Mouse (Mus musculus) embryonic facial prominence, embryonic 12.5 days (tissue): ENCODE results near the gene Ptger1. TPM values are rescaled to one million over a fixed set of nuclear protein-coding genes. Genes with fewer than 3 reads are reported as not detected.

Experiments used
- ATAC-seq: fragments of 200-750 bp; cut with Nextera tagmentation; 2 replicates; pipeline ENCODE4 v1.8.0; 2017; ENCODE audit not compliant: insufficient number of reproducible peaks, insufficient read depth, low FRiP score, low TSS enrichment
- H3K27ac ChIP-seq: fragments of 300-500 bp; sonication (generic); 2 replicates; pipeline ENCODE4 v1.5.1; 2016; ENCODE audit warnings: mild to moderate bottlenecking
- H3K27me3 ChIP-seq: fragments of 300-500 bp; sonication (generic); 2 replicates; pipeline ENCODE4 v1.6.1; 2016; ENCODE audit warnings: mild to moderate bottlenecking, moderate library complexity
- H3K36me3 ChIP-seq: fragments of 300-500 bp; sonication (generic); 2 replicates; pipeline ENCODE4 v1.6.1; 2016; ENCODE audit warnings: mild to moderate bottlenecking
- H3K4me1 ChIP-seq: fragments of 300-500 bp; sonication (generic); 2 replicates; pipeline ENCODE4 v1.6.1; 2016
- H3K4me2 ChIP-seq: fragments of 300-500 bp; sonication (generic); replicated peaks from 2 replicates; pipeline ENCODE4 v1.6.1; 2016; ENCODE audit warnings: mild to moderate bottlenecking, moderate library complexity
- H3K4me3 ChIP-seq: fragments of 300-500 bp; sonication (generic); 2 replicates; pipeline ENCODE4 v1.5.1; 2016; ENCODE audit warnings: mild to moderate bottlenecking
- H3K9ac ChIP-seq: fragments of 300-500 bp; sonication (generic); 2 replicates; pipeline ENCODE4 v1.6.1; 2016; ENCODE audit warnings: mild to moderate bottlenecking, moderate library complexity
- H3K9me3 ChIP-seq: fragments of 300-500 bp; sonication (generic); 2 replicates; pipeline ENCODE4 v1.6.1; 2016; ENCODE audit warnings: mild to moderate bottlenecking, moderate library complexity
- WGBS: fragments of 180-500 bp; shearing (Covaris S2); methylation state at CpG from one replicate; pipeline ENCODE4 v1.1.7; 2016; 5-methylcytosine and 5-hydroxymethylcytosine counted together
- polyA plus RNA-seq: library from polyadenylated mRNA; unstranded; fragments of >200 nt; fragmentation: Nextera tagmentation; extraction: Ambion mirVana; gene quantifications from 2 replicates; pipeline ENCODE4 v1.2.1, GENCODE M21; 2016

Gene Ptger1
- polyA plus RNA-seq, 1 experiment from 2014 or later: 1.1 TPM

- peak; percentile 78 for ATAC-seq
- Histone ChIP-seq H3K27me3 (no peaks in the 10 kb centered on the region), H3K9me3 (no peaks in the 10 kb centered on the region), H3K4me3 (peak within 1 kb of the TSS; percentile 87), H3K9ac (peak within 1 kb of the TSS; percentile 92), H3K4me2 (peak within 1 kb of the TSS; percentile 95), H3K4me1 (peaks cover 30% of the 10 kb centered on the region), H3K36me3 (no peaks in the 10 kb centered on the region), H3K27ac (peak within 1 kb of the TSS; percentile 86)
- under 1% methylated on average over 79 of the region's 85 CpGs for WGBS
Observed at GRCm38 (mm10) chr8:83698661-83699453, 32.4 kb downstream of the Ptger1 start, which contains the start of gene Pkn1. Gene Pkn1, minus strand, starts transcription at chr8:83699179.

DNA sequence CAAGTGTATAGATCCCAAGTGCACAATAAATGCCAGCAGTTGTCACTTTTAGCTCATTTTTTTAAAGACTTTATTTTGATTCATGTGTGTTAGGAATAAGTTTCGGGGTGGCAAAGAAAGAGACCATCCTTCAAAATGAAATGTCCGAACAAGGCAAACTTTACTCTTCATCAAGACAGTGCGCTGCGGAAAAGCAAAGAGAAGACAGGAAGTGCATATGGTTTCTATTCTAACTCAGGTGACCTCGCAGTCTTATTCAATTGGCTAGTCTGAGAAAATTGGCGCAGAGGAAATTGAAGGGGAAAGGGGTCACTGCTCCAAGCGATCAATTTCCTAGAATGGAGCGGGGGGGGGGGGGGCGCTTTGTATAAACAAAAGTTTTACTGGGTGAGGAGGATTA lies 33.1 kb downstream of the Ptger1 start:
- peak overlapping the region; percentile 87 for H3K4me3 ChIP-seq
- WGBS: 7% methylated on average over 9 of the region's 9 CpGs
- peak overlapping the region; percentile 95 for H3K4me2 ChIP-seq
- peaks cover 30% of the 10 kb centered on the region for H3K4me1 ChIP-seq
- H3K36me3 ChIP-seq: no peaks in the 10 kb centered on the region
- ATAC-seq: no peak
- H3K27ac ChIP-seq: peak overlapping the region; percentile 86
- H3K9ac ChIP-seq: peak overlapping the region; percentile 92
- no peaks in the 10 kb centered on the region for H3K9me3 ChIP-seq
- H3K27me3 ChIP-seq: no peaks in the 10 kb centered on the region

DNA sequence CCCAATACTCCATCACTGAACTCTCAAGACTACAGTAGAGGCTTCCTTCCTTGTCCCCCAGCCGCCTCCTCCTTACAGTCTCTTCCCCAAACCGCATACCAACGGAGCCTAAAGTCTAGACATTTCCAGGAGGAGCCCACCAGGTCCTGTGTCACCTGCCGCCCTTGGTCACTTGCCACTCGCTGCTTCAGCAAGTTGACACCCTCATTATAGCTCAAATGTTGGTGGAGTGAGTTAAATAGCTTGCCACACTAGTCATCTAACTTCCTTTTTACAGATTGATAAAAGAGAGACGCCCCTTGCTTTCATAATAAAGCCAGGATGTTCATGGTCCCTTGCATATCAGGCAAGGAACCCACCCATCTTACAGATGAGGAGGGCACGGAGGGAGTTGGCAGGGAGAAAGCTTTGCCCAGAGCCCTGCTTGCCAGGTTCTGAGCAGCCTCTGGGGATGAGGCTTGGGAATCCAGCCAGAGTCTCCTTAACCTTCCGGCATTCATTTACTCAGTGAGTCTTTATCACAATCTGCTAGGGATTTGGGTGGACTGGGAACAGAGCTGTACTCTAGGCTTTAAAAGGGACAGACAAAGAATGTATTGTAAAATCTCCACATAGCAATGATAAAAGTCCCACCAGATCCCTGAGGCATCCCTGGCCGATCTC lies 34.1 kb downstream of the Ptger1 start:
- ATAC-seq: no peak
- H3K27ac ChIP-seq: peak overlapping the region; percentile 63
- H3K36me3 ChIP-seq: no peaks in the 10 kb centered on the region
- H3K4me3 ChIP-seq: no peak overlapping the region
- peaks cover 30% of the 10 kb centered on the region for H3K4me1 ChIP-seq
- peak overlapping the region; percentile 95; the same call in 1 of the 2 replicates for H3K4me2 ChIP-seq
- H3K9ac ChIP-seq: no peak overlapping the region
- WGBS: 51% methylated on average over 9 of the region's 9 CpGs
- H3K27me3 ChIP-seq: no peaks in the 10 kb centered on the region
- no peaks in the 10 kb centered on the region for H3K9me3 ChIP-seq

DNA sequence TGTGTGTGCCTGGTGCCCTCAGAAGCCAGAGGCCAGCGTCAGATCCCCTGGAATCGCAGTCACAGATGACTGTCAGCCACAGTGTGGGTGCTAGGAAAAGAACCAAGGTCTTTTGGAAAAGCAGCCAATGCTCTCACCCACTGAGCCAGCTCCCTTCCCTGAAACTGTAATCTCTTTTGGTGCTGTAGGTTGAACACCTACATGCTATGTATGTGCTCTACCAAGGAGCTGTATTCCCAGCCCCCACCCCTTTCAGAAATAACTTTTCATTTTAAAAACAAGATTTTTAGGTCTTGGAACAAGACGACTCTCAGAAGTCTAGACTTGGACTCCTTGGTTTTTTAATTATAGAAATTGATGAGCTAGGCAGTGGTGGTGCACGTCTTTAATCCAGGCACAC lies 36.9 kb downstream of the Ptger1 start:
- Histone ChIP-seq H3K9ac (no peak overlapping the region), H3K27me3 (no peaks in the 10 kb centered on the region), H3K9me3 (no peaks in the 10 kb centered on the region), H3K36me3 (no peaks in the 10 kb centered on the region), H3K4me3 (no peak overlapping the region), H3K27ac (no peak overlapping the region), H3K4me2 (no peak overlapping the region), H3K4me1 (peaks cover 16% of the 10 kb centered on the region)
- no peak for ATAC-seq
- WGBS: 85% methylated on average over 4 of the region's 4 CpGs

DNA sequence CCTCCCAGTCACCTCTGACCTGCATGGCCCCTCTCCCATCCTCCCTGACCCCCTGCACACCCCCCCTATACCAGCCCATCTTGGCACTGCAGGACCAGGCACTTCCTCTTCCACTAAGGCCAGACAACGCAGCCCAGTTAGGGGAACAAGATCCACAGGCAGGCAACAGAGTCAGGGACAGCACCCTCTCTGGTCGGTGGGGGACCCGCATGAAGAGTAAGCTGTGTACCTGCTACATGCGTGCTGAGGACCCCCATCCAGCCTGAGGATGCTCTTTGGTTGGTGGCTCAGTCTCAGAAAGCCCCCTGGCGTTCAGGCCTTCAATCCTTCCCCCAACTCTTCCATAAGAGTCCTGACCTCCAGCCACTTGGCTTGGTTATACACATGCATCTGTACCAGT lies 39.9 kb downstream of the Ptger1 start:
- H3K9ac ChIP-seq: no peak overlapping the region
- no peaks in the 10 kb centered on the region for H3K27me3 ChIP-seq
- H3K27ac ChIP-seq: no peak overlapping the region
- H3K4me3 ChIP-seq: no peak overlapping the region
- no peak overlapping the region for H3K4me2 ChIP-seq
- no peak for ATAC-seq
- no peaks in the 10 kb centered on the region for H3K4me1 ChIP-seq
- no peaks in the 10 kb centered on the region for H3K9me3 ChIP-seq
- H3K36me3 ChIP-seq: no peaks in the 10 kb centered on the region
- 60% methylated on average over 5 of the region's 5 CpGs for WGBS

GRCm38 (mm10) chr8:83707554-83707953 lies 41.1 kb downstream of the Ptger1 start:
- H3K27ac ChIP-seq: no peak overlapping the region
- H3K36me3 ChIP-seq: no peaks in the 10 kb centered on the region
- H3K27me3 ChIP-seq: no peaks in the 10 kb centered on the region
- 80% methylated on average over 8 of the region's 8 CpGs for WGBS
- no peak overlapping the region for H3K4me3 ChIP-seq
- no peaks in the 10 kb centered on the region for H3K9me3 ChIP-seq
- H3K4me2 ChIP-seq: no peak overlapping the region
- no peak overlapping the region for H3K9ac ChIP-seq
- no peak for ATAC-seq
- no peaks in the 10 kb centered on the region for H3K4me1 ChIP-seq

DNA sequence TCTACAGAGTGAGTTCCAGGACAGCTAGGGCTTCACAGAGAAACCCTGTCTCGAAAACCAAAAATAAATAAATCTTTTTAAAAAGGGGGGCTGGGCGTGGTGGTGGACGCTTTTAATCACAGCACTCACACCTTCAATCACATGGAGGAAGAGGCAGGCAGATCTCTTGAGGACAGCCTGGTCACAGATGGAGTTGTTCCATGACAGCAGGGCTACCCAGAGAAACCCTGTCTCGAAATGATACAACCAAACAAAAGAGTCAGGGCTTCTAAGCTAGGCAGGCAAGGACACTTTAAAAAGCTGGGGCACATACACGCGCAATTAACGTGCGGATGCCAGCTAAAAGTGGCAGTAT lies 48.2 kb downstream of the Ptger1 start:
- 18% methylated on average over 8 of the region's 8 CpGs for WGBS
- H3K9ac ChIP-seq: no peak overlapping the region
- peak overlapping the region; percentile 83 for H3K4me2 ChIP-seq
- no peaks in the 10 kb centered on the region for H3K9me3 ChIP-seq
- no peak; the same call in 1 of the 2 replicates for ATAC-seq
- no peaks in the 10 kb centered on the region for H3K27me3 ChIP-seq
- H3K27ac ChIP-seq: no peak overlapping the region
- H3K4me1 ChIP-seq: peaks cover 15% of the 10 kb centered on the region
- peak overlapping the region; percentile 68 for H3K4me3 ChIP-seq
- peaks cover 5% of the 10 kb centered on the region for H3K36me3 ChIP-seq

- H3K9ac ChIP-seq: peak within 1 kb of the TSS; percentile 77
- peak within 1 kb of the TSS; percentile 68 for H3K4me3 ChIP-seq
- H3K4me1 ChIP-seq: peaks cover 15% of the 10 kb centered on the region
- whole genome bisulfite sequencing: under 1% methylated on average over 63 of the region's 63 CpGs
- H3K4me2 ChIP-seq: peak within 1 kb of the TSS; percentile 83
- ATAC-seq: peak; percentile 100
- H3K27me3 ChIP-seq: no peaks in the 10 kb centered on the region
- peaks cover 10% of the 10 kb centered on the region for H3K36me3 ChIP-seq
- no peaks in the 10 kb centered on the region for H3K9me3 ChIP-seq
- H3K27ac ChIP-seq: peak within 1 kb of the TSS; percentile 89
Observed at GRCm38 (mm10) chr8:83715031-83715690, 48.7 kb downstream of the Ptger1 start, which contains the start of gene Ddx39. Gene Ddx39, plus strand, starts transcription at chr8:83715177.

DNA sequence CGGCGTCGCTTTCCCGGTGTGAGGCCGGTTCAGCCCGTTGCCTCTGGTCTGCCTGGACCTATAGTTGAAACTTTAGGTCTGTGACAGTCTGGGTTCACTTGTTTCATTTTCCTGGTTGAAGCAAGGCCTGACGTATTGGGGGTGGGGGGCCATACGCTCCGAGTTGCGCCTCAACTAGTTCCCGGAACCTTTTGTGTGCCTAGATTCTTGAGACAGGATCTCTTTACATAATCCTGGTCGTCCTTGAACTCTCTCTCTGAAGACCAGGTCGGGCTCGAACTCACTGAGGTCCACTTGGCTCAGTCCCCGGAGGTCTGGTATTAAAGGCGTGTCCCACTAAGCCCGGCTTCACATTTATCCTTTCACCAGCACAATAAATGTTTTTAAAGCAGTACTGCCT lies 49.3 kb downstream of the Ptger1 start:
- no peaks in the 10 kb centered on the region for H3K27me3 ChIP-seq
- H3K4me3 ChIP-seq: peak overlapping the region; percentile 68
- no peaks in the 10 kb centered on the region for H3K9me3 ChIP-seq
- peaks cover 15% of the 10 kb centered on the region for H3K4me1 ChIP-seq
- peak overlapping the region; percentile 77 for H3K9ac ChIP-seq
- under 1% methylated on average over 17 of the region's 17 CpGs for WGBS
- H3K36me3 ChIP-seq: peaks cover 16% of the 10 kb centered on the region
- H3K4me2 ChIP-seq: peak overlapping the region; percentile 83
- peak overlapping the region; percentile 89 for H3K27ac ChIP-seq
- no peak for ATAC-seq

- Histone ChIP-seq H3K27me3 (no peaks in the 10 kb centered on the region), H3K36me3 (peaks cover 24% of the 10 kb centered on the region), H3K4me1 (peaks cover 15% of the 10 kb centered on the region), H3K9ac (peak overlapping the region; percentile 77; the same call in 1 of the 2 replicates), H3K4me2 (peak overlapping the region; percentile 83), H3K9me3 (no peaks in the 10 kb centered on the region), H3K4me3 (peak overlapping the region; percentile 68), H3K27ac (no peak overlapping the region)
- WGBS: 76% methylated on average over 2 of the region's 2 CpGs
- no peak for ATAC-seq
Observed at GRCm38 (mm10) chr8:83716563-83716962, 50.1 kb downstream of the Ptger1 start.

DNA sequence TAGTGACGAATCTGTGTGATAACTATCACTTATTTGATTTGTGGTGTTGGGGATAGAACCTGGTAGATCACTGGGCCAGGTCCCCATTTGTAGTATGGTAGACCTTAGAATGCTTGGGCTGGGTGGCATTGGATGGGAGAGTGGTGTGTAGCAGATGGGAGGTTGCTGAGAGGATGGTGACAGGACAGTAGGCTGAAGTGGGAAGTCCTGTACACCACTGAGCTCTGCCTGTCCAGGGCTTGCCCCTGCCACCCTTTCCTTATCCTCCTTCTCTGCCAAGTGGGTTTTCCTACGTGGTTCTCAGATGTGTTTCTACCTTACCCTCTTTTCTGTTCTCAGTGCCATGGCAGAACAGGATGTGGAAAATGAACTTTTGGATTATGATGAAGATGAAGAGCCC lies 52.6 kb downstream of the Ptger1 start:
- Histone ChIP-seq H3K4me3 (no peak overlapping the region), H3K27me3 (no peaks in the 10 kb centered on the region), H3K9me3 (no peaks in the 10 kb centered on the region), H3K36me3 (peaks cover 48% of the 10 kb centered on the region), H3K27ac (no peak overlapping the region), H3K4me2 (no peak overlapping the region), H3K9ac (no peak overlapping the region), H3K4me1 (peaks cover 15% of the 10 kb centered on the region)
- no peak for ATAC-seq
- WGBS: 88% methylated on average over 2 of the region's 2 CpGs
